Mouse (Mus musculus) limb, embryonic 12.5 days (tissue): ENCODE results near the gene Gm28048. TPM values are rescaled to one million over a fixed set of nuclear protein-coding genes. Genes with fewer than 3 reads are reported as not detected.

Source experiments
- ATAC-seq: fragments of 200-750 bp; cut with Nextera tagmentation; 2 replicates; pipeline ENCODE4 v1.8.0; 2017; ENCODE audit warnings: low read depth, moderate TSS enrichment; ENCODE audit not compliant: insufficient number of reproducible peaks, insufficient read depth, low FRiP score, low TSS enrichment
- H3K27ac ChIP-seq: fragments of 300-500 bp; sonication (generic); 2 replicates; pipeline ENCODE4 v1.5.1; 2016; ENCODE audit warnings: mild to moderate bottlenecking, moderate library complexity
- H3K27me3 ChIP-seq: fragments of 300-500 bp; sonication (generic); 2 replicates; pipeline ENCODE4 v1.6.1; 2016; ENCODE audit warnings: mild to moderate bottlenecking, moderate library complexity
- H3K36me3 ChIP-seq: fragments of 300-500 bp; sonication (generic); 2 replicates; pipeline ENCODE4 v1.6.1; 2016; ENCODE audit warnings: mild to moderate bottlenecking, moderate library complexity
- H3K4me1 ChIP-seq: fragments of 300-500 bp; sonication (generic); replicated peaks from 2 replicates; pipeline ENCODE4 v1.6.1; 2016
- H3K4me2 ChIP-seq: fragments of 300-500 bp; sonication (generic); 2 replicates; pipeline ENCODE4 v1.6.1; 2016; ENCODE audit warnings: mild to moderate bottlenecking, moderate library complexity
- H3K4me3 ChIP-seq: fragments of 300-500 bp; sonication (generic); replicated peaks from 2 replicates; pipeline ENCODE4 v1.5.1; 2016; ENCODE audit warnings: mild to moderate bottlenecking
- H3K9ac ChIP-seq: fragments of 300-500 bp; sonication (generic); replicated peaks from 2 replicates; pipeline ENCODE4 v1.6.1; 2016; ENCODE audit warnings: mild to moderate bottlenecking, moderate library complexity
- H3K9me3 ChIP-seq: fragments of 300-500 bp; sonication (generic); 2 replicates; pipeline ENCODE4 v1.6.1; 2016; ENCODE audit warnings: mild to moderate bottlenecking, moderate library complexity
- WGBS: fragments of 180-500 bp; shearing (Covaris S2); methylation state at CpG from one replicate; pipeline ENCODE4 v1.1.7; 2016; 5-methylcytosine and 5-hydroxymethylcytosine counted together
- polyA plus RNA-seq: library from polyadenylated mRNA; unstranded; fragments of >200 nt; fragmentation: Nextera tagmentation; extraction: Ambion mirVana; gene quantifications from 2 replicates; pipeline ENCODE4 v1.2.1, GENCODE M21; 2016

Gm28048 gene
- polyA plus RNA-seq, 1 experiment from 2014 or later: 5.9 TPM

DNA sequence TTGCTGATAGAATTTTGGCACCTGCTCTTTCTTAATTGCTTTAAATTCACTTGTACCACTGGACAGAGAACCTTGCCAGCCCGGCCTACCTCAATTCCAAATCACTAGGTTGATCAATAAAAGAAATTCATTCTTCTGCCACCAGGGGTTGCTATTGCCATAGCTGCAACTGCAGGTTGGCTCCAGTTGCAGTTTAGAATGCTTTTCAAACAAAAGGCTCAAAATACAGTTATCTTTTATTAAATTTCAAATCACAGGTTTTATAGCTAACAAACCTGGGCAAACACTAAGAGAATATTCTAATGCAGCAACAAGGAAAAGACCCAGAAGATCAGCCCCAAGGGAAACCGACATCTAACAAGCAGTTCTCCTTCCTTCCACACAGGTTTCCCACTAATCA lies 5.5 kb upstream of the Gm28048 start:
- Histone ChIP-seq H3K9ac (no peak overlapping the region), H3K4me3 (no peak overlapping the region), H3K4me1 (peaks cover 15% of the 10 kb centered on the region), H3K27me3 (no peaks in the 10 kb centered on the region), H3K9me3 (no peaks in the 10 kb centered on the region), H3K36me3 (no peaks in the 10 kb centered on the region), H3K27ac (no peak overlapping the region), H3K4me2 (no peak overlapping the region)
- 52% methylated on average over 2 of the region's 2 CpGs for WGBS
- no peak for ATAC-seq

DNA sequence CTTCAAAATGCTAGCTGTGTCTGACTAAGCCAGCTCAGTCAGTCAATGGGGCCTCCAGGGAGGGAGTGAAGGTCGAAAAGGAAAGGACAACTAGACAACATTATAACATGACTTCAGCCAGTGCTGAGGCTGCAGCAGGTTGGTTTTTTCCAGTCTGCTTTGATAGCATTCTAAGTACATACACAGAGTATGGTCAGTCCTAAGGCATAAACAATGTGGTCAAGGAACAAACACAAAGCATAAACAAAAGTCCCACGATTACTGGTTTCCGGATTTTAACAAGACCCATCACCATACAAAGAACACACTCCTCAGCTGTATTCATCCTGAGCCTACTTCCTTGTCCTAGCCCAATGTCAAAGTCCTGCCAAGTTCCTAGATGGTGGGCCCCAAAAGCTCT lies 3.6 kb upstream of the Gm28048 start:
- no peaks in the 10 kb centered on the region for H3K9me3 ChIP-seq
- H3K9ac ChIP-seq: no peak overlapping the region
- H3K4me3 ChIP-seq: no peak overlapping the region
- H3K36me3 ChIP-seq: no peaks in the 10 kb centered on the region
- WGBS: 78% methylated on average over 3 of the region's 3 CpGs
- H3K27ac ChIP-seq: no peak overlapping the region
- no peaks in the 10 kb centered on the region for H3K27me3 ChIP-seq
- H3K4me1 ChIP-seq: peaks cover 13% of the 10 kb centered on the region
- no peak overlapping the region for H3K4me2 ChIP-seq
- ATAC-seq: no peak

DNA sequence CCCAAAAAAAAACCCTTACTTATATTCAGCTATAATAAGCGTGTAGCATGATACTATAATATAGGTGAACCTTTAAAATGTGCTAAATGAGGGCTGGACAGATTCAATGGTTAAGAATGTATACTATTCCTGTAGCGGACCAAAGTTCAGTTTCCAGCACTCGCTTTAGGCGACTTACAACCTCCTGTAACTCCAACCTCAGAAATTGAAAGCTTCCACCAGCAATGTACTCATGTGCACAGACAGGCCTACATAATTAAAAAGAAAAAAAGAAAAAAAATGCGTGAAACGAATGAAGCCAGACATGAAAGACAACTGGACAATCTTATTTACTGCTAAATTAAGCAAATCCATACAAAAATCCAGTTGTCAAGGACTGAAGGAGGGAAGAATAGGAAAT lies 956 bp upstream of the Gm28048 start:
- WGBS: 77% methylated on average over 6 of the region's 6 CpGs
- H3K4me2 ChIP-seq: no peak overlapping the region
- peaks cover 9% of the 10 kb centered on the region for H3K4me1 ChIP-seq
- no peak for ATAC-seq
- H3K9ac ChIP-seq: no peak overlapping the region
- H3K27ac ChIP-seq: no peak overlapping the region
- H3K36me3 ChIP-seq: peaks cover 6% of the 10 kb centered on the region
- no peaks in the 10 kb centered on the region for H3K27me3 ChIP-seq
- H3K9me3 ChIP-seq: no peaks in the 10 kb centered on the region
- no peak overlapping the region for H3K4me3 ChIP-seq

DNA sequence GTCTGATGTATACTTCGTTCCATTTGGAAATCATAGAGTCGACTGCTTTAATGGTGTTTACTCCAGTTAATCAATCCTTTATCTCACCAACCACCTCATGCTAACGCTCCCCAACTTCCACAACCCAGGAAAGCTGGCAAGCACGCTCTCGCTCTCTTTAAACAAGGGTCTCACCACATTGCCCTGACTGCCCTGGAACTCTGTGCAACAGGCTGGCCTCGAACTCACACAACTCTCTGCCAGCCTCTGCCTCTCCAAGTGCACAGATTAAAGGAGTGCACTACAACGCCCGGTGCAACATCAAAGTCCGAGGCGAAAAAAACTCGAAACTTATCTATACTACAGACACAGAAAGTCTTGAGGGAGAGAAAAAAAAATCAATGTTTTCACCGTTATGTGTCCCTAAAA lies 343 bp downstream of the Gm28048 start:
- H3K9me3 ChIP-seq: no peaks in the 10 kb centered on the region
- peak overlapping the region; percentile 73 for H3K9ac ChIP-seq
- peak overlapping the region; percentile 97 for H3K27ac ChIP-seq
- peak overlapping the region; percentile 74 for H3K4me2 ChIP-seq
- peaks cover 19% of the 10 kb centered on the region for H3K36me3 ChIP-seq
- H3K4me3 ChIP-seq: peak overlapping the region; percentile 67
- H3K27me3 ChIP-seq: no peaks in the 10 kb centered on the region
- ATAC-seq: peak; percentile 57
- 3% methylated on average over 12 of the region's 12 CpGs for WGBS
- H3K4me1 ChIP-seq: peaks cover 9% of the 10 kb centered on the region

DNA sequence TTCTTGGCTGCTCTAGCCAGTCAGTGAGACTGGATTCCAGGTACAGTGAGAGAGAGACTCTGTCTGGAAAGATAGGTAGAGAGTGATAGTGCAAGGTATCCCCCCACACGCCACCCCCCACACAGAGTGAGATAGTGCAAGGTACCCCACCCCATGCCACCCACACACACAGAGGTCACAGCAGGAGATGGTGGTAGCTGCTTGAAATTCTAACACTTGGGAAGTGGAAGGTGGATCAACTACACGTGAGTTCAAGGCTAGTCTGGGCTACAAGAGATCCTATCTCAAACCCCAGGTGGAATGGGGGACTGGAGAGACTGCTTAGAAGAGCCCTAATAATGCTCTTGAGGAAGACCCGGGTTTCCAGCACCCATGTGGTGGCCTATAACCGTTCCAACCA lies 849 bp downstream of the Gm28048 start:
- Histone ChIP-seq H3K9me3 (no peaks in the 10 kb centered on the region), H3K9ac (peak overlapping the region; percentile 73), H3K4me2 (peak overlapping the region; percentile 74), H3K36me3 (peaks cover 23% of the 10 kb centered on the region), H3K4me1 (peaks cover 14% of the 10 kb centered on the region), H3K4me3 (peak overlapping the region; percentile 67), H3K27ac (no peak overlapping the region), H3K27me3 (no peaks in the 10 kb centered on the region)
- WGBS: 41% methylated on average over 4 of the region's 4 CpGs
- ATAC-seq: no peak

DNA sequence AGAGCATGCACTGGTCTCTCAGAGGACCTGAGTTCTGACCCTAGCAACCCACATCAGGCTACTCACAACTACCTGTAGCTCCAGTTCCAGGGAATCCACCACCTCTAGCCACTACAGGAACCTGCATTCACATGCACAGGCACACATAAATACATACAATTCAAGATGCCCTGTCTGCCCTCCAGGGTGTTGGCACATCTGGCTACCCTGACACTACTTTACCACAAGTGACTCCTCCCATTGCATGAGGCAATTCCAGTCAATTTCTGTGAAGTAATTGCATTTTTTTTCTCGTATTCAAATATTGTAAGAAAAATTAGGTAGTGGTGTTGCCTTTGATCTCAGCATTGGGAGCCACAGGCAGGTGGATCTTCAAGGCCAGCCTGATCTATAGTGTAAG lies 2.7 kb downstream of the Gm28048 start:
- WGBS: 87% methylated on average over 1 of the region's 1 CpGs
- Histone ChIP-seq H3K4me3 (no peak overlapping the region), H3K4me1 (peaks cover 26% of the 10 kb centered on the region), H3K9ac (no peak overlapping the region), H3K4me2 (no peak overlapping the region), H3K27me3 (no peaks in the 10 kb centered on the region), H3K9me3 (no peaks in the 10 kb centered on the region), H3K36me3 (peaks cover 29% of the 10 kb centered on the region), H3K27ac (no peak overlapping the region)
- ATAC-seq: no peak

- WGBS: 56% methylated on average over 1 of the region's 1 CpGs
- H3K36me3 ChIP-seq: peaks cover 34% of the 10 kb centered on the region
- H3K4me1 ChIP-seq: peaks cover 31% of the 10 kb centered on the region
- H3K9ac ChIP-seq: no peak overlapping the region
- H3K9me3 ChIP-seq: peaks cover 4% of the 10 kb centered on the region
- no peaks in the 10 kb centered on the region for H3K27me3 ChIP-seq
- H3K4me2 ChIP-seq: no peak overlapping the region
- no peak overlapping the region for H3K27ac ChIP-seq
- H3K4me3 ChIP-seq: no peak overlapping the region
- no peak for ATAC-seq
These were observed 3.2 kb downstream of the Gm28048 start for GRCm38 (mm10) chr11:22978711-22979110.

DNA sequence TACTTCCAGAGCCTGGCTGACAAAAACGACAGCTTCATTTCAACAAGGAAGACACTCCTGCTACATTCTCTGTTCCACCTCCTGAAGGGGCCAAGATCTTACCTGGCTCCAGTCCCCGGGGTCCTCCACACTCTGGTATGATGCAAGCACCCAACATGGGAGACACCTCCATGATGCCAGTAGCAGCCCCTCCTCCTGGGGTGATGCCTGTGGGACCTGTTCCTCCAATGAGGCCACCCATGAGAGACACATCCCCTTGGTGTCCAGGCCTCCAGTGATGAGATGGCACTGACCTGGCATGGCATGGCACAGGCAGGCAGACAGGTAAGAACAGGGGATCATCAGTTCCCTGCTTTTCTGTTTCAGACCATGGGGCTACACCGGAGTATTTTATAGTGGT lies 3.7 kb downstream of the Gm28048 start:
- no peak overlapping the region for H3K4me3 ChIP-seq
- H3K4me1 ChIP-seq: peaks cover 31% of the 10 kb centered on the region
- 90% methylated on average over 3 of the region's 3 CpGs for WGBS
- H3K27me3 ChIP-seq: no peaks in the 10 kb centered on the region
- peaks cover 39% of the 10 kb centered on the region for H3K36me3 ChIP-seq
- H3K9ac ChIP-seq: no peak overlapping the region
- H3K9me3 ChIP-seq: peaks cover 9% of the 10 kb centered on the region
- H3K4me2 ChIP-seq: no peak overlapping the region
- no peak for ATAC-seq
- H3K27ac ChIP-seq: no peak overlapping the region

DNA sequence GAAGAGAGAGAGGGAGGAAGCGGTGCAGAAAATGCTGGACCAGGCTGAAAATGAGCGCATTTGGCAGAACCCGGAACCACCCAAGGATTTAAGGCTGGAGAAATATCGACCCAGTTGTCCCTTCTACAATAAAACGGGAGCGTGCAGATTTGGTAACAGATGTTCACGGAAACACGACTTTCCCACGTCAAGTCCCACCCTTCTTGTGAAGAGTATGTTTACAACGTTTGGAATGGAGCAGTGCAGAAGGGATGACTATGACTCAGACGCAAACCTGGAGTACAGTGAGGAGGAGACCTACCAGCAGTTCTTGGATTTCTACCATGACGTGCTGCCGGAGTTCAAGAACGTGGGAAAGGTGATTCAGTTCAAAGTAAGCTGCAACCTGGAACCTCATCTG lies 8.3 kb downstream of the Gm28048 start:
- peaks cover 55% of the 10 kb centered on the region for H3K36me3 ChIP-seq
- 47% methylated on average over 14 of the region's 14 CpGs for WGBS

GRCm38 (mm10) chr11:22972746-22973526 lies 9.0 kb downstream of the Gm28048 start:
- peak overlapping the region; percentile 57 for H3K4me3 ChIP-seq
- H3K4me2 ChIP-seq: peak overlapping the region; percentile 73
- H3K27me3 ChIP-seq: no peaks in the 10 kb centered on the region
- H3K9ac ChIP-seq: peak overlapping the region; percentile 61
- WGBS: 52% methylated on average over 45 of the region's 46 CpGs
- ATAC-seq: peak; percentile 39; the same call in 1 of the 2 replicates
- peaks cover 22% of the 10 kb centered on the region for H3K4me1 ChIP-seq
- H3K9me3 ChIP-seq: peaks cover 32% of the 10 kb centered on the region
- H3K36me3 ChIP-seq: peaks cover 55% of the 10 kb centered on the region
- peak overlapping the region; percentile 79 for H3K27ac ChIP-seq

More for the DNA sequence above, 8.3 kb downstream of the Gm28048 start:
- H3K4me3 ChIP-seq: peak overlapping the region; percentile 57
- H3K9me3 ChIP-seq: peaks cover 31% of the 10 kb centered on the region
- no peaks in the 10 kb centered on the region for H3K27me3 ChIP-seq
- ATAC-seq: no peak
- H3K4me2 ChIP-seq: peak overlapping the region; percentile 64
- peak overlapping the region; percentile 61 for H3K9ac ChIP-seq
- H3K4me1 ChIP-seq: peaks cover 22% of the 10 kb centered on the region
- H3K27ac ChIP-seq: no peak overlapping the region

DNA sequence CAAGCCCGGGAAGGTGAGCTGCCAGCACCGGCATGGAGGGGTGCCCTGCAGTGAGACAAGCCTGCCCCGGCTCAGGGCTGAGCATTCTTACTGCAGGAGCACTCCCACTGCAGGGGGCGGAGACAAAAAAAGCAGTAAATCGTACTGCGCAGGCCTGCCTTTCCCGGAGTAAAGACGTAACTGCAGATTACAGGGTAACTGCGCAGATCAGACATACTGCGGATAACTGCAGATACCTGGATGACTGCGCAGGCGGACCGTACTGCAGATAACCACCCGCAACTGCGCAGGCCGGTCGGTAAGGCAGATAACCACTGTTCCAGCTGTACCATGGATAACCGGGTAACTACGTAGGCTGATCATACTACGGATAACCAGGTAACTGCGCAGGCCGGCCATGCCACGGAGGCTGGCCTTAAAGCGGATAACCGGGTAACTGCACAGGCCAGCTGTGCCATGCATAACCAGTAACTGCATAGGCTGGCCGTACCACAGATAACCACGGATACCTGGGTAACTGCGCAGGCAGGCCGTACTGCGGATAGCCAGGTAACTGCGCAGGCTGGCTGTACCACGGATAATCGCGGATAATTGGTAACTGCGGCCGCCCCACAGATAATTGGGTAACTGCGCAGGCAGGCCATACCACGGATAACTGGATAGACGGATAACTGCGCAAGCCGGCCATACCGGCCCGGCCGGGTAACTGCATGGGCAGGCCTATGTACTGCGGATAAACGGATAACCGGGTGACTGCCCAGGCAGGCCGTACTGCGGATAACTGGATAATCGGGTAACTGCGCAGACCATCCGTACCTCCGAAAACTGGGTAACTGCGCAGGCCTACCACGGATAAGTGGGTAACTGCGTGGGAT lies 9.8 kb downstream of the Gm28048 start, which contains the start of gene Zrsr1:
Gene Zrsr1 (plus strand): TSS at position 171 of the 875 bp plus-strand sequence.
- peaks cover 53% of the 10 kb centered on the region for H3K36me3 ChIP-seq

More for the DNA sequence above, 9.8 kb downstream of the Gm28048 start, which contains the start of gene Zrsr1:
- peak; percentile 78 for ATAC-seq
- Histone ChIP-seq H3K4me3 (peak within 1 kb of the TSS; percentile 57), H3K9me3 (peaks cover 41% of the 10 kb centered on the region), H3K27ac (peak within 1 kb of the TSS; percentile 79), H3K9ac (peak within 1 kb of the TSS; percentile 44), H3K4me1 (peaks cover 22% of the 10 kb centered on the region), H3K27me3 (no peaks in the 10 kb centered on the region), H3K4me2 (peak within 1 kb of the TSS; percentile 73)
- 50% methylated on average over 56 of the region's 56 CpGs for WGBS
